Mouse (Mus musculus) heart, adult 8-10 months (tissue): ENCODE measurements around the gene Hoxa10. TPM values are rescaled to one million over a fixed set of nuclear protein-coding genes. Genes with fewer than 3 reads are reported as not detected.

Experiments used
- DNase-seq: peaks from one replicate; pipeline ENCODE4 v3.0.0; 2022; ENCODE audit warnings: low spot score
- total RNA-seq, 4 experiments: library from RNA; stranded (reverse); gene quantifications; 2 replicates each; pipeline ENCODE4 v1.2.4; 2022

The Hoxa10 gene
- total RNA-seq, 4 experiments from 2014 or later = not detected

GRCm38 (mm10) chr6:52245757-52246142, 5.1 kb upstream of the Hoxa10 start, which contains the start of gene Hoxa11:
Hoxa11 (minus strand) TSS chr6:52245810.
- DNase-seq = no peak

GRCm38 (mm10) chr6:52245040-52245756, 4.5 kb upstream of the Hoxa10 start:
- no peak for DNase-seq

GRCm38 (mm10) chr6:52244471-52245039, 3.9 kb upstream of the Hoxa10 start:
- DNase-seq = no peak

DNA sequence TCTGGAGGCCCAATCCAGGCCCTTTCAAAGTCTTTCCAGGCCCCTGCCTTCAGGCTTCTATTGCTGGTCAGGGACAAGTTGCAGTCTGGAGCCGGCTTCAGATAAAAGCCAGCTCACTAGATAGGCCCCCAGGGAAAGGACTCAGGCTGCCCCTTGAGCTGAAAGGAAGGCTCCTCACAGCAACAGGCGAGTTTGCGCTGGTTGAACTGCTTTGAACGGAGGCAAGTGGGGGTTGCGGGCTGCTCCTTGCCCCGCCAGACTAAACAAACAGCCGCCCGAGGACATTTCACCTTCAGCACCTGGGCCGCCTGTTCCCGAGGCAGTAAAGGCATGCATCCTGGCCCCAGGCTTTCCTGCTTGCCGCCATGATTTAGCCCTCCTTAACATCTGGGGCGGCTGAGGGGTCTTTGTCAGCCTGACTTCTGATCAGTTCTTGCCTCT, 3.0 kb upstream of the Hoxa10 start:
- DNase-seq = no peak

GRCm38 (mm10) chr6:52242801-52243332, 2.2 kb upstream of the Hoxa10 start:
- no peak for DNase-seq

- DNase-seq = no peak
Observed at GRCm38 (mm10) chr6:52241001-52241621, 457 bp upstream of the Hoxa10 start.

- DNase-seq = no peak
Observed at GRCm38 (mm10) chr6:52239625-52240388, 847 bp downstream of the Hoxa10 start.

DNA sequence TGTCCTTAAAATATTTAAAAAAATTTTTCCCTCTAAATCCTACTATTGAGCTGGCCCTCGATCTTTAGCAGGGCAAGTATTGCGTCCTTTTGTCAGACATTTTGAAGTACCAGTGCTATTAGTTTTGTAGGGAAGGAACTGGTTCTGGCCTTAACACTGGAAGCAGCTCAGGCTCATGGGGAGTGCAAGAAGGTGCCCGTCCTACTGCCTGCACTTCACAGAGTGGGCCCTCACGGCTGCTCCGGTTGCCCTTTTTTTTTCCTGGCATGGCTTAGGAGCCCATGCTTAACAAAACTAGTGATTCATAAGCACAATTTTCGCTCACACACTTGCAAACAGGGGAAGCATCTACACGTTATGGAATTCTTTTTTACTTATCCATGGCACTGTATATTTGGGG, 1.7 kb downstream of the Hoxa10 start:
- no peak for DNase-seq

- DNase-seq = no peak
Observed at GRCm38 (mm10) chr6:52238155-52238545, 2.5 kb downstream of the Hoxa10 start.

GRCm38 (mm10) chr6:52237346-52238154, 3.1 kb downstream of the Hoxa10 start:
- DNase-seq = no peak

DNA sequence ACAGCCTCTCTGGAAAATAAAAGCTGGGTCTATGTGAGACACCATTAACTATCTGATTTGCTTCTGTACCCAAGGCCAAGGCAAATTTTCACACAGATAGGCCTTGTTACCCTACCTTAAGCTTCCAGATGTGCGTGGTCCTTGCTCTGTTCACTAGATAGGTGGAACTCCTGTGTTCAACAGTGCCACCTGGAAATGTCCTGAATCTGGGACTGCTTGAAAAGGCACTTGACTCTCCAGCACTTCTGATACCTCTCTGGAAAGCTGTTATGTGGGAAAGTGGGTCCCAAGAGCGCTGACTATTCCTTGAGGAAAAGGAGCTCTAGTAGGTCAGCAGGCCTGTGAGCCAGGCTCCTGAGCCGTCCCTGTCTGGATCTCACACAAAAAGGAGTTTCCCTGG, 3.8 kb downstream of the Hoxa10 start:
- no peak for DNase-seq

- DNase-seq = no peak
Observed at GRCm38 (mm10) chr6:52235866-52236265, 4.8 kb downstream of the Hoxa10 start.

GRCm38 (mm10) chr6:52235267-52235666, 5.4 kb downstream of the Hoxa10 start:
- no peak for DNase-seq

- no peak for DNase-seq
Observed at GRCm38 (mm10) chr6:52234428-52235140, 6.1 kb downstream of the Hoxa10 start.

DNA sequence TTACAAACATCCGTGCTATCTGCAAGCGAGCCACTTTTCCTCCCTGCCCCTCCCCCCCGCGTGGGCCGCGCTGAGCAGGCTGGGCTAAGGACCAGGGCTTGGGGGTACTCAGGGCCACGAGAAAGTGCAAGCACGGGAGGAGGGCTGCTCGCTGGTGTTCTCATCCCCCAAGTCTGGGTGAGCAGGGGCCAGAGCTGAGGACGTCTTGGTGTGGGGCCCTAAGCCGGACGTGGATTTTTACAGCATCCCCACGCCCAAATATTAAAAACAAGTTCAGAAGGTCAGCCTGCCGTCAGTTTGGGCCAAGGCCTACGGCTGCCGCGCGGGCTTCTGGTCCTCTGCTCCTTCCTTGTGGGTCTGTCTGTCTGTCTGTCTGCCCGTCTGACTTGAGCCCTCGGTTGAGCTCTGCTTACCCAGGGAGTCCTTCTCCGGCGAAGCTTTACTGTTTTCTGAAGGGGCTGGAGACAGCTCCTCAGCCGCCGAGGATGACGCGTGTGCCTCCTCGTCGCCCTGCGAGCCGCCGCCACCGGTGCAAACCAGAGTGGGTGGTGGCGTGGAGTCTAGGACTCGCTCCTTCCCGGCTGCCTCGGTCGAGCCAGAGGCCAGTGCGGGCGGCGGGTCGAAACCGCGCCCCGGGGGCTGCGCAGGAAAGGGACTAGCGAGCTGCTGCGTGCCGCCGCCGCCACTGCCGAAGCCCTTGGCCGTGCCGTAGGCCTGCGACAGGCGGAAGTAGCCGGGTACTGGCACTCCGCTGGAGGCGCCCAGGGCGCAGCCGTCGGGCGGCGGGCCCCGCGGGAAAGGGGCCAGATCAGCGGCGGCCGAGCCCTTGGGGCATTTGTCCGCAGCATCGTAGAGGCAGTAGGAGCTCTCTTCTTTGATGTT, 6.9 kb downstream of the Hoxa10 start:
- DNase-seq = no peak

DNA sequence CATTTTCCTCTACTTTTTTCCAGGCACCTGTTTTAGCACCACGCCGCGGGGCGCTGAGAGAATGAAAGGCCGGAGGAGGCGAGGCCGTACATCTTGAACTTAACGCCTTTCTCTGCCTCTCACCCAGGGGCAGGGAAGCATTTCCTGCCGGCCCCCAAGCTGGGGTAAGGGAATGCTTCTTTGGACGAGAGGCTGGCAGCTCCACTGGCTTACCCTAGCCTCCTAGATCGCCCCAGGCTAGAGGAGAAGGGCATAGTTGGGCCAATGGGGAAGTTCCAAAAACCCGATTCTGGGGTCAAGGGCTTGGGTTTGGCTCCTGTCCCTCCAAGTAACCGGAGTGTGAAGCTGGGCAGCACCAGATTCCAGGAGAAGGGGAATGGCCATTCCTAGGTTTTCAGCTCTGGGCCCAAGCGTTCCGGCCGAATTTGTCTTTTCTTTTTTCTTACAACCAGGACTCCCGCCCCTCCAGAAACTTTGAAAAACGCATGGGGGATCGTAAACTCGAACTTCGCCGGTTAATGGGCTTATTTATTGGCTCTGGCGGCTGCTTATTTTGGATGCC, 7.6 kb downstream of the Hoxa10 start:
- DNase-seq = no peak

DNA sequence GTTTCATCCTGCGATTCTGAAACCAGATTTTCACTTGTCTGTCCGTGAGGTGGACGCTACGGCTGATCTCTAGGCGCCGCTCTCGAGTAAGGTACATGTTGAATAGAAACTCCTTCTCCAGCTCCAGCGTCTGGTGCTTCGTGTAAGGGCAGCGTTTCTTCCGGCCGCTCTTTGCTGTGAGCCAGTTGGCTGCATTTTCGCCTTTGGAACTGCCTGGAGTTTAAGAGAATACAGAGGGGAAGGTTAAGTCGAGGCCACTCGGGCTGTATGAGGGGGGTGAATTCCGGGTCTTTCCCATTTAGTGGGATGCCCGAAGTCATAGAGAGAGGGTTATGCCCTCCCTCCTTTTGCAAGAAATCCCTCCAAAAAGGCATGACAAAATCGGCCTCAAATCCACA, 8.1 kb downstream of the Hoxa10 start:
- no peak for DNase-seq

DNA sequence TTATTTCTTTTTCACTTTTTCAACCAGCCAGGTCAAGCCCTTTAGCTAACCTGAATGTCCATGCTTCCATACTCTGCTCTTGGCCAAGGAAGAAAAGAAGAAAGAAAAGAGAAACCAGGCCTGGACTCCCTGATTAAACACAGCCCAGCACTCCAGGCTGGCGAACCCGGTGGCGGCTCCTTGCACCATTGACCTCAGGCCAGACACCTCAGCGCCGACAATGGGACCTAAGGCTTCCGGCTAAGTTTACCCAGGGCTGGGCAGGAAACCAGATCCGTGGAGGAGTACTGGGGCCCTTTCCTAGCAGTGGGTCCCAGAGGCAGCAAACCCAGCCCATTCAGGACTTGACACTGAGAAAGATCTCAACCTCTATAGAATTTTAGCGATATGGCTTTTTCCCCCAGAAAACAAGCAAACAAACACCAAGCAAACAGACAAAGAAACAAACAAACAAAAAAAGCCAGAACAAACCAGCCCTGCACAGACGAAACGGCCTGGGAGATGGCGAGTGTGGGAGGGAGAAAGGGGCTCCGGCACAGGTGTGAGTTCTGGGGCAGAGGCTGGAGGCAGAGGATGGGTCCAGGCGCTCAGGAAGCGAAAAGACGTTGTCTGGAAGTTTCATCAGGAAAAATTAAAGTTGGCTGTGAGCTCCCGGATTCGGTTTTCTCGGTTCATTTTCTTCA, 8.6 kb downstream of the Hoxa10 start:
- no peak for DNase-seq
